Mouse (Mus musculus) heart, postnatal 36 days (tissue): ENCODE data around the gene Efemp2. TPM values are rescaled to one million over a fixed set of nuclear protein-coding genes. Genes with fewer than 3 reads are reported as not detected.

Source experiments
- DNase-seq, 2 experiments: peaks; one replicate each; pipeline ENCODE4 v3.0.0; 2021 to 2022
- intact Hi-C: fragments of 180-260 bp; cut with DNase I; formaldehyde crosslinking; loops from one replicate; pipeline ENCODE4 v1.15.1; 2025
- total RNA-seq, 2 experiments: library from RNA; stranded (reverse); gene quantifications; 2 replicates each; pipeline ENCODE4 v1.2.3; 2021

Efemp2 gene
- total RNA-seq = 1 to 10 TPM; 9.0 to 9.8 TPM

- intact Hi-C loops = no loop called here
- peak; percentile 82 to 84 for DNase-seq
Observed at GRCm38 (mm10) chr19:5473720-5474119, at the start of gene Efemp2. Gene Efemp2, plus strand, starts transcription at chr19:5473954.

GRCm38 (mm10) chr19:5424092-5424781 lies 49.5 kb upstream of the Efemp2 start:
- intact Hi-C loops = loop anchor here (2.0 kb wide), 1 partner anchor 57 kb away; the partner anchor contains the start of genes Banf1 and Eif1ad
- DNase-seq = peak in 1 of 2 experiments; percentile 85

DNA sequence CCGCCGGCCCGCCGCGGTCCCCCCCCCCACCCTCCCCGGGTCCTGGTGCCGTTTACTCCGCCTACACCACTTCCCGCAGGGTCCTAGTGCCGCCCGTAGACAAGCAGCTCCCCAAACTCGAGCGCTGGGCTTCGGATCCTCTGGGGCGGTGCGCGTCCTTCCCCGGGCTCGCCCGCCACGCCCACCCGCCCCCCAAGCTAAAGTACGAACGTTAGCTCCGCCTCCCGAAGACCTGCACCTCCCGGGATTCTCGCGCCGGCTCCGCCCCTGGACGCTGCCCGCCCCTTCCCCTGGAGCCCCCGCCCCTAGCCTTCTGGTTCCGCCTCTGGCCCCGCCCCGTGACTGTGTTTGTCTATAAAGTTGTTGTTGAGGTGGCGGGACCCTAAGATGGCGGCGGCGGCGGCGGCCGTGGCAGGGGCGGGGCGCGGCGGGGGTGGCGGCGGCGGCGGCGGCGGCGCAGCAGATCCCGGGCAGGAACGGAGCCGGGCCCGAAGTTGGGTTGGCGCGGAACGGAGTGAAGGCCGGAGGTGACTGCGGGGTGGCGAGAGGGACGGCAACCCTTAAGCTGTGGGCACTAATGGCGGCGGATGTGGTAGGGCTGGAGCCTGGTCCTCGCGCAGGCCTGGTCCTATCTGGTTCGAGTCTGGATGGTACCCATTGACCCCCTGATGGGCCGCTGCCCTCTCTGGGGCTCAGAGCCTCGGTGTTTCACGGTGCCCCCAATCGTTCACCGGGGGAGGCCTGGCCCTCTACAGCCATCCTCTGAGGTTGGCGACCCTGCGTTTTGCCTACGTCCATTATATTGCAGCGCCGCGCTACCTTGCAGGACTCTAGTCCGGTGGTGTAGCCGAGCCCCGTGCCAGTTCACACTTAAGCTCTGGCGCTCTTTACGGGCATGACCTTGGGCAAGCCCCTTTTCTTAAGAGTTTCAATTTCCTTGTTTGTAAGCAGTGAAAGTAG lies 48.7 kb upstream of the Efemp2 start, which contains the start of the genes Drap1 and AI837181:
TSS of gene Drap1 (minus strand) at position 198 of the 960 bp plus-strand sequence.
TSS of gene AI837181 (plus strand) at position 363 of the 960 bp plus-strand sequence.
- peak; percentile 93 to 95 for DNase-seq
- intact Hi-C loops = loop anchor here (2.0 to 5.0 kb wide), 2 partner anchors 58 to 88 kb away; partner anchors contain the start of genes Banf1, Catsper1 and Eif1ad

- DNase-seq = no peak
- intact Hi-C loops = loop anchor here (2.0 to 5.0 kb wide), 2 partner anchors 59 to 89 kb away; partner anchors contain the start of genes Banf1, Catsper1 and Eif1ad
Observed at GRCm38 (mm10) chr19:5425906-5426565, 47.7 kb upstream of the Efemp2 start.

- no peak for DNase-seq
- intact Hi-C loops = loop anchor here (5.0 kb wide), 1 partner anchor 89 kb away; the partner anchor contains the start of gene Catsper1
Observed at GRCm38 (mm10) chr19:5426640-5427290, 47.0 kb upstream of the Efemp2 start.

- DNase-seq = peak in 1 of 2 experiments; percentile 40
- intact Hi-C loops = loop anchor here (5.0 kb wide), 1 partner anchor 91 kb away; the partner anchor contains the start of gene Catsper1
Observed at GRCm38 (mm10) chr19:5428083-5428482, 45.7 kb upstream of the Efemp2 start.

- intact Hi-C loops = loop anchor here (5.0 kb wide), 1 partner anchor 92 kb away; the partner anchor contains the start of gene Catsper1
- DNase-seq = no peak
Observed at GRCm38 (mm10) chr19:5429219-5429618, 44.5 kb upstream of the Efemp2 start.

- DNase-seq = peak in 1 of 2 experiments; percentile 53
- intact Hi-C loops = loop anchor here (5.0 kb wide), 2 partner anchors 93 to 137 kb away; partner anchors contain the start of genes Ap5b1 and Catsper1
Observed at GRCm38 (mm10) chr19:5429806-5430205, 43.9 kb upstream of the Efemp2 start.

- intact Hi-C loops = loop anchor here (5.0 kb wide), 1 partner anchor 137 kb away; the partner anchor contains the start of gene Ap5b1
- DNase-seq = peak in 1 of 2 experiments; percentile 7
Observed at GRCm38 (mm10) chr19:5430408-5430807, 43.3 kb upstream of the Efemp2 start.

DNA sequence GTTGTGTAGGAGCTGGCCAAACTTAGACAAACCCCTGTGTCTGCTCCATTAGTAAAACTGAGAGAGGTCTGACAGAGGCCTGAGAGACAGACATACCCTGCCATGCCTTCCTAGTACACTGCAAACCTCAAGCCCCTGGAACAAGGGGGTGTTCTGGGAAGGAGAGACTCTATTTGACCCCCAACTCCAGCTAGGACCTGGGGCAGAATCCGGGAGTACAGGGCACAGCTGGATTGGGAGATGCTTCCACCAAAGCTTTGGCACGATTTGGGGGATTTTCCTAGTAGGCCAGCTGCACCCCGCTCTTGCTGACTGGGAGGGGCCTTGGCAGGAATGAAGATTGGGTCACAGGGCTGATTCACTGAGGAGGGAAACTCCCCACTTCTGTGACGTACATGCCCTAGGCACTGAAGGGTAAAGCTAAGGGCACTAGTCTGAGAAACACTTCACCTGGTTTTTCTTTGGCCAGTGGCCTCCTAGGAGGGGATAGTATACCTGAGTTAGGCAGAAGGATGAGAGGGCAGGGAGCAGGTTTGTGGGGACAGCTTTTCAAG lies 41.8 kb upstream of the Efemp2 start:
- intact Hi-C loops = loop anchor here (5.0 kb wide), 1 partner anchor 135 kb away; the partner anchor contains the start of gene Ap5b1
- peak in 1 of 2 experiments; percentile 24 for DNase-seq

DNA sequence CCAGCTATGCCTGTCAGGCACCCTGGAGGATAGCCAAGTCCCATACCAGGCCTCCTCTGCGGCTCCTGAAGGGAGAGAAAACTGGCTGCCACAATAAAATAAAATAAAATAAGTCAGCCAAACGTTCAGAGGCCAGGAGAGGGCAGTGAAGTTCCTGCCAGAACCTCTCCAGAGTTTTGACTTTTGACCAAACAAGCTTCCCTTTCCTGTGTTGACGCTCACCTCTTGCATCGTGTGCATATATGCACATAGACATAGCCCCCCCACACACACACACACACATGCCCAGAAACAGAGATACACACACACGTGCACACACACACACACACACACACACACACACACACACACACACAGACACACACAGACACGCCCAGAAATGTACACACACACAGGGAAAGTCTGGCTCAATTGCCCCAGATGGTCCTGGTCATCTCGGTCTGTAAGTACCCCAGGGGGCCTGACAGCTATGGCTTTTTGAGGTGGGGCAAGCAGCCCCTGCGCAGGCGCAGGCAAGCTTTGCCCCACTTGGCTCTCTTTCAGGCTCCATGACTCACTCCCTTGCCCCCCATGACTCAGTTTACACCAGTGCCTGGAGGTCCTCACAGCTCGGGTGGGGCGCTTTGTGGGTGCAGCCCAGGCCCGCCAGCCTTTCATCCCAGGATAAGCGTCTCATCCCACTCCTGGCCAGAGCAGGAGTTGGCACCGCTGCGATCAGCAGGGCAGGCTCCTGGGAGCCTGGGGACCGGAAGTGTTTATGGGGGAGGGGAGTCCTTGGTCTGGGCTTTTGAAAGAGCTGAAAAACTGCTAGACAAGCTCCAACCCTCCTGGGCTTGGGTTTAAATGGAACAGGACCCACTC lies 40.5 kb upstream of the Efemp2 start:
- intact Hi-C loops = loop anchor here (1.0 to 5.0 kb wide), 3 partner anchors 22 to 134 kb away; partner anchors contain the start of genes Ap5b1 and Mus81
- peak; percentile 45 to 64 for DNase-seq

DNA sequence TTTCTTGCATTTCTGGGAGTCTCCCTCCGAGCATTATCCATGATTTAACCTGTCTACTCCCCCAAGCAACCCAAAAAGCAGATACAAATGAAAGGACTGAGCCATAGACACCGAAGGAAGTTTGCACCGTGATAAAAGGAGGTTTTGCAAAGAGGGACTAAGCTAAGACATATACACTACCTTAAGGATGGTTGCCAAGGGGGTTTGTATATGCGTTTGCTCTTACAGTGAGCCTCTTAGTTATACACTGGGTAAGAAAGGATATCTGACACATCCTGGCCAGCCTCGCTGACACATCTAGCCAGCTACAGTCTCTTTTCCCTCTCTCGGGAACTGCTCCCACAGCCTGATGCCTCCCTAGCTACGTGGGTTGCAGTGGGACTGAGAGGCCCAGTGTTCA lies 39.8 kb upstream of the Efemp2 start:
- intact Hi-C loops = loop anchor here (1.0 to 5.0 kb wide), 3 partner anchors 21 to 133 kb away; partner anchors contain the start of genes Ap5b1 and Mus81
- no peak for DNase-seq

- DNase-seq = no peak
- intact Hi-C loops = no loop called here
Observed at GRCm38 (mm10) chr19:5444371-5444908, 29.3 kb upstream of the Efemp2 start.

- intact Hi-C loops = no loop called here
- no peak for DNase-seq
Observed at GRCm38 (mm10) chr19:5444954-5445353, 28.8 kb upstream of the Efemp2 start.

DNA sequence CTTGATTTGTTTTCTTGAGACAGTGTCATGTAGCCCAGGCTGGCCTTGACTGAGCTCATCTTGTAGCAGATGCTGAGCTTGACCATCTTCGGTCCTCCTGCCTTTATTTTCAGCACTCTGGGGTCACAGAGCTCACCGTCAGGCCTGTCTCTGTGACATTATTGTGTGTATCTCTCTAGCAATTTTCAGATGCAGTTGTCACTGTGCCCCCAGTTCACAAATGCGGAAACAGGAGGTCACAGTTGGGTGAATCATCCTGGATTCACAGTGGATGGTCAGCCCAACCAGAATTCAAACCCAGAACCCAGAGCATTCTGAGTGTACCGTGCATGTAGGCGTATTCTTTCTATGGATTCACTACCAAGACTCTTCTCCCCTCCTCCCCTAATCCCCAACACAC lies 28.0 kb upstream of the Efemp2 start:
- intact Hi-C loops = no loop called here
- no peak for DNase-seq

GRCm38 (mm10) chr19:5447515-5448353 lies 26.0 kb upstream of the Efemp2 start, which contains the start of gene Fosl1:
Gene Fosl1, plus strand, starts transcription at chr19:5447547.
- peak; percentile 68 to 71 for DNase-seq

More at GRCm38 (mm10) chr19:5447515-5448353, 26.0 kb upstream of the Efemp2 start, which contains the start of gene Fosl1:
- intact Hi-C loops = no loop called here
